ENCODE assay signal across 8 mouse cellular contexts in the genomic region with DNA sequence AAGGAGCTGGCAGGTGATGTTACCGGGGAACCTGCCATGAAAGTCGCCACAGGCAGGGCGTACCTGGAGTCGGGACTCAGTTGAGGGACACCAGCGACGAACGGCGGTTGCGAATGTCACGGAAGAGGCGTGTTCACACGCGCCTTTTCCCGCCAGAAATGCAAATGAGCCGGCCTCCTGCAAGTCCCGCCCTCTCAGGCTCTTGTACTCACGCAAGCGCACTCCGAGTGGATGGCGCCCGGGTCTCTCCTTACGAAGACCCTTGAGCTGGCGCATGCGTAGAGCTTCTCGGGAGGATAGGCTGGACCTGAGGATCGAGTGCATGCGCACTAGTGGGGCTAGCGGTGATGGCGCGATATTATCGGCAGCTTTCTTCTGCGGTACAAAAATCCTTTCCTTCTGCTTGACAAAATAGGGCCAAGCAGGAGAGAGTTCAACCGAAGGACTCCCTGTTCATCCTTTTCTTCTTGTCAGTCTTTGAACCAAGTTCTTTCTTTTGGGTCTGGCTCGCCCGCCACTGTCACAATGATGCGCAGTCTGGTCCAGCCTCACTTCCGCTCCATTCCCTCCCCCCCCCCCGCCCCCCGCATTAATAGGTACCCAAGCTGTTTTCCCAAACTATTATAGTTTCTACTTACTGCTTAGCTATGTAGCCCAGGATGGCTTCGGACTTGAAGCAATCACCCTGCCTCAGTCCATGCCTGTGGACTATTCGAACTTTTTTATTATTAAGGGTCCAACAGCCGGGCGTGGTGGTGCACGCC. TPM values are rescaled to one million over a fixed set of nuclear protein-coding genes. Genes with fewer than 3 reads are reported as not detected.
DNase-seq lines count a peak whose midpoint lies in the region; ATAC-seq lines count a peak whose summit lies in the region.

Ccdc155 (minus strand) TSS at position 513 of the 764 bp plus-strand sequence.

- peak within 1 kb of the TSS; percentile 75 for H3K4me2 ChIP-seq in hindbrain, embryonic 15.5 days

- H3K9ac ChIP-seq in hindbrain, embryonic 15.5 days = peak within 1 kb of the TSS; percentile 49

- WGBS in hindbrain, embryonic 15.5 days = 9% methylated on average over 43 of the region's 44 CpGs

- no peaks in the 10 kb centered on the region for H3K27me3 ChIP-seq in hindbrain, embryonic 15.5 days

- peak within 1 kb of the TSS; percentile 48 for H3K4me3 ChIP-seq in hindbrain, embryonic 15.5 days

- peak within 1 kb of the TSS; percentile 87 for H3K27ac ChIP-seq in hindbrain, embryonic 15.5 days (replicated peaks)

- H3K9me3 ChIP-seq in hindbrain, embryonic 15.5 days = no peaks in the 10 kb centered on the region

- H3K36me3 ChIP-seq in hindbrain, embryonic 15.5 days = no peaks in the 10 kb centered on the region

- H3K4me1 ChIP-seq in hindbrain, embryonic 15.5 days (replicated peaks) = peaks cover 4% of the 10 kb centered on the region

- ATAC-seq in hindbrain, embryonic 15.5 days (ENCODE audit: low FRiP score, low read depth) = peak; percentile 98

- peak; percentile 91 for DNase-seq in T-cell, adult 2 months (ENCODE audit: low spot score)
- DNase-seq in cerebellum, postnatal 36 days = peak; percentile 94 to 95
- DNase-seq in frontal cortex, postnatal 36 days (ENCODE audit: low spot score in 2 of 2) = peak; percentile 91 to 93
- peak; percentile 87 to 91 for DNase-seq in layer of hippocampus, postnatal 36 days
- peak; percentile 94 for DNase-seq in lung, postnatal 25 days (ENCODE audit: low spot score)
- DNase-seq in retina, adult 2 months (ENCODE audit: low read depth, low spot score) = peak; percentile 73
- peak; percentile 94 for DNase-seq in thymus, postnatal 25 days

RNA-seq across cellular contexts. Expression of gene Ccdc155, which starts in this region (rescaled TPM):
- 0.57 and 0.77 TPM in 2 replicates for polyA plus RNA-seq in hindbrain, embryonic 15.5 days (2015; fragmentation: Nextera tagmentation; extraction: Ambion mirVana)
- total RNA-seq in layer of hippocampus, postnatal 36 days (2021) = 1 to 10 TPM; 2.0 to 3.3 TPM

Comparison
In these comparisons a context has a peak if more than half of its experiments do, and no peak if none do; other contexts are left out.
1. Peak in every context shown above with its lines: DNase-seq, ATAC-seq, H3K4me3 ChIP-seq and H3K27ac ChIP-seq.
2. Peak in ATAC-seq, H3K4me3 ChIP-seq, H3K27ac ChIP-seq, H3K9ac ChIP-seq and H3K4me2 ChIP-seq in hindbrain, embryonic 15.5 days; RNA of the gene not detected or under 1 TPM.